Mouse (Mus musculus): ENCODE measurements at regions not wholly inside any gene's neighbourhood (a gene's known extent, or its start where the extent isn't known, plus 50 kb on each side); places are given as distances from the start of the nearest gene placed in this dataset.

DNA sequence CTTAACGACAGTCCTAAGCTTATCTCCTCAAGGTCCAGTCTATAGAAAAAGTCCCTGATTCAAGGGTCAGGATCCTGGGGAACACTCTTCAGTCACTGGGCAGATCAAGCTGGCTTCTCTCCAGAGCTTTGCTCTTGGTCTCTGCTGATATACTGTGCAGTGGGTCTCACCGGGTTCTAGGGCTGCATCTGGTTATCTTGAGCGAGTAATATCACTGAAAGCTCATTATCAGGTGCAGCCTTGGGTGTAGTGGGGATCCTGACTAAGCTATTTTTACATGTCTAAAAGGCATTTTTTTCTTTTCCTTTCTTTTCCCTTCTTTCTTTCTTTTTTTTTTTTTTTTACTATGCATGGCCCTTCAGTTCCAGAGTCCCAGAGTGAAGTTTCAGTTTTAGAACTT lies 84.1 kb upstream of the Plcl2 start:
- no peak for TF ChIP-seq EP300 (IDR thresholded peaks at IDR 0.05; ENCODE audit: low read depth)
- TF ChIP-seq CTCF (IDR thresholded peaks at IDR 0.05; ENCODE audit: low read depth), result no peak
